Mouse (Mus musculus) cerebellum, adult 2 months (tissue): ENCODE measurements at regions not wholly inside any gene's neighbourhood (a gene's known extent, or its start where the extent isn't known, plus 50 kb on each side); places are given as distances from the start of the nearest gene placed in this dataset.

Experiments
- CTCF ChIP-seq: fragments of 200-500 bp; IDR thresholded peaks from 2 replicates; pipeline ENCODE4 v1.5.1; 2011; ENCODE audit warnings: low read depth, mild to moderate bottlenecking, control low read depth, low read length, moderate library complexity, borderline replicate concordance; ENCODE audit not compliant: insufficient read depth
- POLR2A ChIP-seq: fragments of 200-500 bp; IDR thresholded peaks from 2 replicates; pipeline ENCODE4 v1.6.1; 2011; ENCODE audit warnings: low read length, control low read depth, borderline replicate concordance; ENCODE audit not compliant: insufficient read depth

- no peak for TF ChIP-seq POLR2A
- no peak for TF ChIP-seq CTCF
Observed at GRCm38 (mm10) chr6:50766442-50766915, 112.2 kb upstream of the Npvf start.
